Mouse (Mus musculus) myocyte (in vitro differentiated cells): ENCODE measurements at regions not wholly inside any gene's neighbourhood (a gene's known extent, or its start where the extent isn't known, plus 50 kb on each side); places are given as distances from the start of the nearest gene placed in this dataset.

Experiments used
- H3K27me3 ChIP-seq: one replicate; pipeline ENCODE4 v1.6.1; 2011; ENCODE audit not compliant: control insufficient read depth, insufficient read depth, insufficient read length
- H3K36me3 ChIP-seq: one replicate; pipeline ENCODE4 v1.6.1; 2011; ENCODE audit not compliant: control insufficient read depth, insufficient read depth
- H3K4me2 ChIP-seq: one replicate; pipeline ENCODE4 v1.6.1; 2011; ENCODE audit warnings: low read depth, control low read depth
- H3K4me3 ChIP-seq: one replicate; pipeline ENCODE4 v1.5.1; 2011; ENCODE audit warnings: mild to moderate bottlenecking, control low read depth, moderate library complexity
- H3K79me2 ChIP-seq: one replicate; pipeline ENCODE4 v1.6.1; 2011; ENCODE audit not compliant: control insufficient read depth, insufficient read depth
- H3ac ChIP-seq: one replicate; pipeline ENCODE4 v1.6.1; 2011; ENCODE audit not compliant: control insufficient read depth, insufficient read length
- CEBPB ChIP-seq: IDR thresholded peaks from 2 replicates; pipeline ENCODE4 v1.6.1; 2011; ENCODE audit warnings: mild to moderate bottlenecking, moderate library complexity; ENCODE audit not compliant: poor library complexity, insufficient read depth, severe bottlenecking
- E2F4 ChIP-seq: IDR thresholded peaks from one replicate; pipeline ENCODE4 v1.6.1; 2011; ENCODE audit warnings: mild to moderate bottlenecking, control low read depth, moderate library complexity; ENCODE audit not compliant: insufficient read depth
- MAX ChIP-seq: IDR thresholded peaks from one replicate; pipeline ENCODE4 v1.6.1; 2011; ENCODE audit warnings: low read depth, mild to moderate bottlenecking, control low read depth
- MYOD1 ChIP-seq, 3 experiments: IDR thresholded peaks; one replicate each; pipeline ENCODE4 v1.6.1; 2011; ENCODE audit warnings: control low read depth in 2 of 3, low read depth in 2 of 3, mild to moderate bottlenecking in 2 of 3, moderate library complexity in 1 of 3; ENCODE audit not compliant: insufficient read length in 2 of 3, control insufficient read depth in 1 of 3
- MYOG ChIP-seq, 3 experiments: IDR thresholded peaks; one replicate each; pipeline ENCODE4 v1.6.1; 2011; ENCODE audit warnings: control low read depth in 2 of 3, low read depth in 2 of 3, mild to moderate bottlenecking in 2 of 3; ENCODE audit not compliant: insufficient read length in 2 of 3, control insufficient read depth in 1 of 3, insufficient read depth in 1 of 3
- POLR2A ChIP-seq: IDR thresholded peaks from one replicate; pipeline ENCODE4 v1.6.1; 2011; ENCODE audit warnings: low read depth, mild to moderate bottlenecking, control low read depth, moderate library complexity; ENCODE audit not compliant: insufficient read length
- POLR2AphosphoS2 ChIP-seq: IDR thresholded peaks from one replicate; pipeline ENCODE4 v1.6.1; 2011; ENCODE audit warnings: low read depth, control low read depth; ENCODE audit not compliant: insufficient read length
- REST ChIP-seq: IDR thresholded peaks from one replicate; pipeline ENCODE4 v1.6.1; 2011; ENCODE audit warnings: mild to moderate bottlenecking, control low read depth, moderate library complexity; ENCODE audit not compliant: insufficient read depth, insufficient read length
- SRF ChIP-seq: IDR thresholded peaks from one replicate; pipeline ENCODE4 v1.6.1; 2011; ENCODE audit warnings: low read depth; ENCODE audit not compliant: control insufficient read depth, insufficient read length
- TCF12 ChIP-seq: IDR thresholded peaks from one replicate; pipeline ENCODE4 v1.6.1; 2011; ENCODE audit warnings: mild to moderate bottlenecking, control low read depth; ENCODE audit not compliant: poor library complexity, insufficient read depth, severe bottlenecking
- TCF3 ChIP-seq: IDR thresholded peaks from one replicate; pipeline ENCODE4 v1.6.1; 2011; ENCODE audit warnings: low read depth, control low read depth; ENCODE audit not compliant: insufficient read length
- USF1 ChIP-seq: IDR thresholded peaks from one replicate; pipeline ENCODE4 v1.6.1; 2011; ENCODE audit warnings: low read depth, mild to moderate bottlenecking, control low read depth, moderate library complexity

GRCm38 (mm10) chr17:85800357-85801078 lies 112.4 kb upstream of the Six2 start:
- H3K36me3 ChIP-seq: no peaks in the 10 kb centered on the region
- no peaks in the 10 kb centered on the region for H3K79me2 ChIP-seq
- no peak overlapping the region for H3K4me3 ChIP-seq
- TF ChIP-seq E2F4 (no peak), MAX (no peak), TCF3 (no peak), USF1 (no peak), REST (no peak), SRF (no peak), POLR2AphosphoS2 (no peak), CEBPB (no peak), MYOD1 (IDR thresholded peaks at IDR 0.05; ENCODE audit: control insufficient read depth in 1 of 3, insufficient read length in 2 of 3, low read depth in 2 of 3) (no peak)
- H3K27me3 ChIP-seq: peaks cover 9% of the 10 kb centered on the region
- H3K4me2 ChIP-seq: no peak overlapping the region
- H3ac ChIP-seq: no peak overlapping the region

DNA sequence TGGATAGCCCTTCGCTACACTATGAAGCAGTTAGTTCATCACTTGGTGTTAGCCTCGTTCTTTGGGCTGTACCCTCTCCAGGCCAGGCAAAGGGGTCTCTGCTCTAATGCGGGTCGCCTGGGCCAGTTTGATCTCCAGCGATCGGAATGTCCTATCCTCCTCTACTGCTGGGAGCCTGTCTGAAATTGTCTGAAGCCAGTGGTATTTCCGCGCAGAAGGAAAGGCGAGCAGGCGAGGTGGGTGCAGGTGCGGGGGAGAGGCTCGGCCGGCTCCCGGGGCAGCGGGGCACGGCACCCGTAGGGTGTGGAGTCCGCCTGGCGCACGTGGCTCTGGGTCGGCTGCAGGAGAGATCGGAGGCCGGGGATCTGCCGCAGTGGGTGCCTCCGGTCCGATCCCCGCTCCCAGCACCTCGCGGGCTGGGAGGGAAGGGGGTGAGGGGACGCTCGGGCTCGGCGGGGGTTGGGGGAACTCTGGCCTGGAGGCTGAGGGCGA lies 111.8 kb upstream of the Six2 start:
- no peak overlapping the region for H3K4me2 ChIP-seq
- H3K79me2 ChIP-seq: no peaks in the 10 kb centered on the region
- H3K36me3 ChIP-seq: no peaks in the 10 kb centered on the region
- no peak overlapping the region for H3K4me3 ChIP-seq
- H3ac ChIP-seq: no peak overlapping the region
- no peak for TF ChIP-seq E2F4
- H3K27me3 ChIP-seq: peaks cover 9% of the 10 kb centered on the region

GRCm38 (mm10) chr17:85799081-85799864 lies 111.2 kb upstream of the Six2 start:
- Histone ChIP-seq H3K4me2 (no peak overlapping the region), H3K79me2 (no peaks in the 10 kb centered on the region), H3K36me3 (no peaks in the 10 kb centered on the region), H3ac (no peak overlapping the region), H3K4me3 (no peak overlapping the region), H3K27me3 (peaks cover 9% of the 10 kb centered on the region)
- no peak for TF ChIP-seq CEBPB
- TF ChIP-seq REST: no peak
- no peak for TF ChIP-seq POLR2A
- no peak for TF ChIP-seq SRF
- no peak for TF ChIP-seq USF1
- TF ChIP-seq MYOD1 (IDR thresholded peaks at IDR 0.05; ENCODE audit: control insufficient read depth in 1 of 3, insufficient read length in 2 of 3, low read depth in 2 of 3): no peak
- TF ChIP-seq TCF3: no peak
- TF ChIP-seq MYOG (IDR thresholded peaks at IDR 0.05; ENCODE audit: control insufficient read depth in 1 of 3, insufficient read depth in 1 of 3, insufficient read length in 2 of 3, low read depth in 2 of 3): no peak
- no peak for TF ChIP-seq MAX
- TF ChIP-seq POLR2AphosphoS2: no peak
- TF ChIP-seq E2F4: no peak
- no peak for TF ChIP-seq TCF12

DNA sequence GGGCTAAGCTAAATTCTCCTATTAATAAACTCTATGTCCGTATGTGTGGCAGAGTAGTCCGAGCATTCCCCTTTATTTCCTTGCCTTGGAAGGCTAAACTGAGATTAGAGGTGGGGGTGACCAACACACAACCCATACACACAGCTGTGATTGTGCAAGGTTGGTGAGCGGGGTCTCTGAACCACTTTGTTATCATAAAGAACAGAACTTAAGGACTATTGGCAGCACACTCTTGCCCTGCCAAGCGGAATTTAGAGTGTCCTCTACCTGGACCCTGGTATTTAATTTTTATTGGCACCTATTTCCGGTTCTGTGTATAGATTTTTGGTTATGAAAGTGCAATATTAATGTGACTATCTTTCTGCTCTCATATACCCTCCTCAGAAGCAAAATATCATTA lies 109.7 kb upstream of the Six2 start:
- H3K79me2 ChIP-seq: no peaks in the 10 kb centered on the region
- H3K4me2 ChIP-seq: no peak overlapping the region
- H3K4me3 ChIP-seq: no peak overlapping the region
- no peaks in the 10 kb centered on the region for H3K36me3 ChIP-seq
- H3ac ChIP-seq: no peak overlapping the region
- H3K27me3 ChIP-seq: peaks cover 9% of the 10 kb centered on the region
- TF ChIP-seq TCF3 (no peak), TCF12 (no peak), POLR2AphosphoS2 (no peak), MAX (no peak), REST (no peak), POLR2A (no peak), CEBPB (no peak), MYOG (IDR thresholded peaks at IDR 0.05; ENCODE audit: control insufficient read depth in 1 of 3, insufficient read depth in 1 of 3, insufficient read length in 2 of 3, low read depth in 2 of 3) (no peak), E2F4 (no peak)

DNA sequence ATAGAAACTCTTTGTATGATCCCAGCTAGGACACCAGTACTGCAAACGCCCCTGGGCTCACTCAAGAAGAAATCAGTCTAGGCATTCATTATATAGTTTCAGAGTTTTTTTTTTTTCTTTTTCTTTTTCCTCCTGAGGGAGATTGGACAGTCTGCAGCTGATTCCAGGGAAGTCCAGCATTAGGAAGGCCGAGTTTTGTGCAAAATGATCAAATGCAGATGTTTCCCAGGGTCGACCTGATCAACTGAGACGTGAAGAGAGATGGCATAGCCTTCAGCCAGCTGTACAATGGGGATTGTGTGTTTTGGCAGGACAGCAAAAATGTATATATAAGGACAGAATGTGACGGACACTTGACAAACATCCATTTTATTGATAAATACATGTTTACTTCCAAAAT lies 107.7 kb upstream of the Six2 start:
- Histone ChIP-seq H3K4me2 (no peak overlapping the region), H3K4me3 (no peak overlapping the region), H3ac (no peak overlapping the region), H3K36me3 (no peaks in the 10 kb centered on the region), H3K27me3 (peaks cover 9% of the 10 kb centered on the region), H3K79me2 (no peaks in the 10 kb centered on the region)
- TF ChIP-seq USF1: no peak
- no peak for TF ChIP-seq E2F4
- TF ChIP-seq TCF3: no peak
- TF ChIP-seq REST: no peak
- no peak for TF ChIP-seq MAX
- TF ChIP-seq SRF: no peak
- no peak for TF ChIP-seq TCF12
- TF ChIP-seq CEBPB: no peak
- TF ChIP-seq MYOD1 (IDR thresholded peaks at IDR 0.05; ENCODE audit: control insufficient read depth in 1 of 3, insufficient read length in 2 of 3, low read depth in 2 of 3): no peak
- no peak for TF ChIP-seq POLR2A
- no peak for TF ChIP-seq POLR2AphosphoS2
- TF ChIP-seq MYOG (IDR thresholded peaks at IDR 0.05; ENCODE audit: control insufficient read depth in 1 of 3, insufficient read depth in 1 of 3, insufficient read length in 2 of 3, low read depth in 2 of 3): no peak
